Comparison of ENCODE assay signal across 10 mouse cellular contexts in the genomic region with DNA sequence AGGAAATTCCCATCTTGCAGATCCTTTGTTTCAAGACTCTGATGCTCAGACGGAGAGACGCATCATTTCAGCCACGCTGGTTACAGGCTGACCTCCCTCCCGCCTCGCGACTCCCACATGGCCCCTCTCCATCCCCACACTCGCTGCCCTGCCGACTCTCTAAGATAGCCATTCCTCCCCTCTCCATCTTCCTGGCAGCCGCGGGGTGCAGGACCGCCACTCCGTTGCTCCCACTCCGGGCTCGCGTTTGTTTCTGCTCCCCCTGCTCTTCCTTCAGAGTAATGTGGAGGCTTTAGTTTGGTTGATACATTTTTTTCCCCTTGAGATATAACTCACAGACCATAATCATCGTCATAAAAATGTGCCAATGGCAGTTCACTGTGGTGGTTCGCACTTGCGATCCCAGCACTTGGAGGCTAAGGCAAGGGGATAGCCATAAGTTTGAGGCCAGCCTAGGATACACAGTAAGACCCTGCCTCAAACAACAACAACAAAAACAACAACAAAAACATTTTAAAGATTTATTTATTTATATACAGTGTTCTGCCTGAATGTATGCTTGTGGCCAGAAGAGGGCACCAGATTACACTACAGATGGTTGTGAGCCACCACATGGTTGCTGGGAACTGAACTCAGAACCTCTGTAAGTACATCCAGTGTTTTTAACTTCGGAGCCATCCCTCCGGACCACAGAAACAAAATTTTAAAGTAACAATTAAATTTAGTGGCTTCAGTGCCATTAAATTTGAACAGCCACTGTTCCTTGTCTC. TPM values are rescaled to one million over a fixed set of nuclear protein-coding genes. Genes with fewer than 3 reads are reported as not detected.
DNase-seq lines count a peak whose midpoint lies in the region; ATAC-seq and TF ChIP-seq lines count a peak whose summit lies in the region.
"Had no signal": no experiment of that assay in that cellular context is flagged by ENCODE, and none has a peak within 500 bp of the region (broad histone marks: within the 10 kb centered on the region; RNA-seq: fewer than 3 reads in every experiment).

No protein-coding gene starts in this region.

- H3K36me3 ChIP-seq in hindbrain, embryonic 12.5 days, result no peaks in the 10 kb centered on the region
- H3K36me3 ChIP-seq: liver, embryonic 12.5 days had no signal

- H3K4me3 ChIP-seq in left cerebral cortex, adult 2 months, result no peak overlapping the region
- no peak overlapping the region for H3K4me3 ChIP-seq in hindbrain, embryonic 12.5 days
- H3K4me3 ChIP-seq: erythroblast, embryonic 14.5 days; liver, embryonic 12.5 days had no signal

- peaks cover 23% of the 10 kb centered on the region; the same call in 1 of the 2 replicates for H3K27me3 ChIP-seq in hindbrain, embryonic 12.5 days

- WGBS in hindbrain, embryonic 12.5 days, result 23% methylated on average over 20 of the region's 20 CpGs

- H3K27ac ChIP-seq in left cerebral cortex, adult 2 months, result no peak overlapping the region
- H3K27ac ChIP-seq in hindbrain, embryonic 12.5 days, result no peak overlapping the region
- H3K27ac ChIP-seq: liver, embryonic 12.5 days had no signal

- H3K9ac ChIP-seq in hindbrain, embryonic 12.5 days, result no peak overlapping the region

- peak overlapping the region; percentile 25; the same call in 1 of the 2 replicates for H3K4me2 ChIP-seq in hindbrain, embryonic 12.5 days (replicated peaks)
- H3K4me2 ChIP-seq: liver, embryonic 12.5 days had no signal

- peaks cover 7% of the 10 kb centered on the region for H3K4me1 ChIP-seq in hindbrain, embryonic 12.5 days

- no peak for ATAC-seq in hindbrain, embryonic 12.5 days (ENCODE audit: low FRiP score)
- ATAC-seq: liver, embryonic 12.5 days had no signal

- 0 out of 2 replicates have a peak, but pooled peaks cover 6% of the 10 kb centered on the region for H3K9me3 ChIP-seq in hindbrain, embryonic 12.5 days (replicated peaks)

- peak; percentile 29 for DNase-seq in embryo, embryonic 11 days
- no peak for DNase-seq in embryo, embryonic 9.5 days (ENCODE audit: extremely low spot score)
- no peak for DNase-seq in left cerebral cortex, adult 2 months (ENCODE audit: extremely low spot score in 1 of 2, low spot score in 2 of 2)
- no peak for DNase-seq in left cerebral cortex, adult 18-20 months (ENCODE audit: low spot score in 2 of 2)
- DNase-seq in neural tube, embryonic 10.5 days (ENCODE audit: extremely low spot score, low spot score), result peak; percentile 25
- DNase-seq in retina, embryonic 14.5 days (ENCODE audit: low spot score), result no peak
- DNase-seq in right cerebral cortex, postnatal 36 days (ENCODE audit: low spot score in 2 of 2), result no peak

- peak; percentile 48 for TF ChIP-seq CTCF in left cerebral cortex, adult 2 months (IDR thresholded peaks at IDR 0.05)

- intact Hi-C loops in left cerebral cortex, adult 2 months (cut with DNase I), result no loop called here

RNA-seq across cellular contexts. Expression of gene Uggt1, which starts 11.5 kb away (rescaled TPM):
- total RNA-seq in left cerebral cortex, adult 2 months (2021), result 10 to 100 TPM; 48.6 to 50.7 TPM
- total RNA-seq in left cerebral cortex, adult 18-20 months (2021), result 10 to 100 TPM; 42.0 to 44.8 TPM
- polyA plus RNA-seq in hindbrain, embryonic 12.5 days (2016; fragmentation: Nextera tagmentation; extraction: Ambion mirVana), result 60.2 and 61.0 TPM in 2 replicates

RNA-seq across cellular contexts. Expression of gene Neurl3, which starts 18.4 kb away (rescaled TPM):
- under 1 TPM; 0.40 to 0.50 TPM for total RNA-seq in left cerebral cortex, adult 2 months (2021)
- total RNA-seq in left cerebral cortex, adult 18-20 months (2021), result under 1 TPM; 0.52 to 0.60 TPM
- 0.52 and 0.77 TPM in 2 replicates for polyA plus RNA-seq in hindbrain, embryonic 12.5 days (2016; fragmentation: Nextera tagmentation; extraction: Ambion mirVana)

RNA-seq across cellular contexts. Expression of gene Arid5a, which starts 51.5 kb away (rescaled TPM):
- total RNA-seq in left cerebral cortex, adult 2 months (2021), result 10 to 100 TPM; 16.1 to 23.5 TPM
- 10 to 100 TPM; 15.6 to 18.1 TPM for total RNA-seq in left cerebral cortex, adult 18-20 months (2021)
- 3.6 and 3.8 TPM in 2 replicates for polyA plus RNA-seq in hindbrain, embryonic 12.5 days (2016; fragmentation: Nextera tagmentation; extraction: Ambion mirVana)

Comparison
In these comparisons a context has a peak if more than half of its experiments do, and no peak if none do; other contexts are left out.
1. DNase-seq: peak in embryo, embryonic 11 days (single experiment) and neural tube, embryonic 10.5 days (single experiment); none in embryo, embryonic 9.5 days (single experiment), left cerebral cortex, adult 2 months (0 of 2), left cerebral cortex, adult 18-20 months (0 of 2), retina, embryonic 14.5 days (single experiment) and right cerebral cortex, postnatal 36 days (0 of 2).